Mouse (Mus musculus): ENCODE measurements around the gene Urad. TPM values are rescaled to one million over a fixed set of nuclear protein-coding genes. Genes with fewer than 3 reads are reported as not detected.

Urad gene
- polyA plus RNA-seq (2012; ENCODE audit: insufficient read depth, insufficient read length, low replicate concordance, missing spikeins): not detected in 2 replicates

DNA sequence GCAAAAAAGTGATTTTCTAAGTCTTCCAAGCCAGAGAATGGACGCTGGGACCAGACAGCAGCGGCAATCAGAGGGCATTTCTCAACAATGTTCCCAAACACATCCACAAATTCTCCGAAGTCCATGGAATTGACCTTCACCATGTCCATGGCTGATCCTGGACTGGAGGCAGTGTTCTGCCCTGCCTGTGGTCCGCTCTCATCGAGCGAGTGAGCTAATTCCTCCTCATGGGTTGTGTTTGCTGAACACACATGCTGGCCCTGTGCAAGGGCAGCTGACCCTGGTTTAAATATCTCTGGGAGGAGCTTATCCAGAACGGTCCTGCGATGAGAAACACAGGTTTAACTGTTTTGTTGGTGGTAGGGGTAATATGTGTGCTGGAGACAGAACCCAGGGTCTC lies at the start of gene Urad:
TSS of gene Urad (minus strand) at position 258 of the 400 bp plus-strand sequence.
- no peak within 1 kb of the TSS for H3K27ac ChIP-seq (ENCODE audit: insufficient read depth, low read depth, low read length)
- 81% methylated on average over 8 of the region's 8 CpGs for WGBS
- H3K4me3 ChIP-seq (ENCODE audit: insufficient read depth, low read depth, low read length): no peak within 1 kb of the TSS
- no peak for TF ChIP-seq CTCF (IDR thresholded peaks at IDR 0.05; ENCODE audit: insufficient read depth, low read depth, low read length)
- no peak for TF ChIP-seq POLR2A (IDR thresholded peaks at IDR 0.05; ENCODE audit: insufficient read depth, low read depth, low read length)
- H3K4me1 ChIP-seq (ENCODE audit: control insufficient read depth, insufficient read depth, low read length): no peaks in the 10 kb centered on the region

DNA sequence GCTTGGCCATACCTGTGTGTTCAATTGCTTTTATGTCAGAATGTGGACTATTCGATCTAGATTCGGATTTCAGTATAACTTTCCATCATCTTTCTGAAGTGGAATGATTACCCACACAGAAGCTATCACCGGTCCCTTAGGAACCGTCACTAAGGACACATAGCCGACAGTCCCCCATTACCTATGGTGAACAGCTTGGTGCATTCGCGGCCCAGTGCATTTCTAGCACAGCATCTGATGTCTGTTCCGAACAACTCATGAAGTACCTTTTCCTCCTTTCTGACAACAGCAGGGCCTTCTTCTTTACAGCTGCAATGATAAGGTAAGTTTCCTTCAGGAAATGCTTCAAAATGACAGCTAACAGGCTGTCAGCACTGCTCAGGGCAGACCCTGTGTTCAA lies 48.0 kb upstream of the Urad start:
- Histone ChIP-seq H3K4me1 (ENCODE audit: control insufficient read depth, insufficient read depth, low read length) (no peaks in the 10 kb centered on the region), H3K4me3 (ENCODE audit: insufficient read depth, low read depth, low read length) (no peak overlapping the region), H3K27ac (ENCODE audit: insufficient read depth, low read depth, low read length) (no peak overlapping the region)
- TF ChIP-seq POLR2A (IDR thresholded peaks at IDR 0.05; ENCODE audit: insufficient read depth, low read depth, low read length) (no peak), CTCF (IDR thresholded peaks at IDR 0.05; ENCODE audit: insufficient read depth, low read depth, low read length) (no peak)
- WGBS: 91% methylated on average over 8 of the region's 8 CpGs

DNA sequence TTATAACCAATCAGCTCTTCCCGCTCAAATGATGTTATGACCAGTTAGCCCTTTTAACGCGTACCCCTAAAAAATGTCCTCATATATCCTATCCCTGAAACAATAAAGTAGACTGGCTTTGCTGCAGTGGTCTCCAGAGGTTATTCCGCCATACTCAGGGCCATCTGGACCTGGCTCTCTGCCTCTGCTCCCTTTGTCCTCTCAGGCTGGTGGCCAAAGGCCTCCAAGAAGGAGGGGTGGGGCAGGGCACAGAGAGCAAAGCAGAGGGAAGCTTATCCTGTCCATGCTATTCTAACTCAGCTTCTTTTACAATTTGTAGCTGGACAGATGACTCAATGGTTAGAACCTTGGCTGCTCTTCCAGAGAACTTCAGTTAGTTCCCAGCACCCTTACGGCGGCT lies 46.0 kb upstream of the Urad start:
- 91% methylated on average over 6 of the region's 6 CpGs for WGBS
- H3K27ac ChIP-seq (ENCODE audit: insufficient read depth, low read depth, low read length): no peak overlapping the region
- H3K4me1 ChIP-seq (ENCODE audit: control insufficient read depth, insufficient read depth, low read length): no peaks in the 10 kb centered on the region
- no peak overlapping the region for H3K4me3 ChIP-seq (ENCODE audit: insufficient read depth, low read depth, low read length)
- TF ChIP-seq CTCF (IDR thresholded peaks at IDR 0.05; ENCODE audit: insufficient read depth, low read depth, low read length): no peak

DNA sequence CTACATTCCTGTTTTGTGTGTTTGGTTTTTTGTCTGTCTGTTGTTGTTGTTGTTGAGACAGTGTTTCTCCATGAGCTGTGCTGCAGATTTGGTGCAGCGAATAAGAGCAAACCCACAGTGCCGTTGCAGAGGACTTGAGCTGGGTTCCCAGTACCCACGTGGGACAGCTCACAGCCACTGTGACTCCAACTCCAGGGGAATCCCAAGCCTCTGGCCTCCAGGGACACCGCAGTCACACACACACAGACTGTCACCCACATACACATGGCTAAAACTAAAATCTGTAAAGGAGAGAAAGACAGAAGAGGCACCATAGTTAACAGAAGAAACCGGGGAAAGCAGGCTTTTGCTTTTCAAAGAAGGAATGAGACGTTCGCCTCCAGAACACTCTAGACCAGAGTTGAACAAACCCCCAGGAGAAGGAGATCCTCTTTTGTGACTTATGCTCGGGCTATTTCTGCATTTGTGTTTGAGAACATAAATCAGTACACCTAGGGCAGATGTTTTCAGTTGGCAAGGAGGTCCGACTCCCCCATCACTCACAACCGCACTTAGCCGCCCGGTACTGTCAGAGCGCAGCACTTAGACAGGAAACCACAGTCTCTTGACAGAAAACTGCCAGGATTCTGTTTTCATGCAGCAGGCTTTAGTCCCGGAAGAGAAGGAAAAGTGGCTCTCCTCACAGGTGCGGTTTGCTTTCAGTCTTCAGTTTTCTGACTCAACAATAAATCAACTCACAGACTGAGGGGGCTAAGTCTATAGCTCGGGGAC lies 43.9 kb upstream of the Urad start:
- TF ChIP-seq POLR2A (IDR thresholded peaks at IDR 0.05; ENCODE audit: insufficient read depth, low read depth, low read length): no peak
- TF ChIP-seq CTCF (IDR thresholded peaks at IDR 0.05; ENCODE audit: insufficient read depth, low read depth, low read length): no peak
- Histone ChIP-seq H3K4me1 (ENCODE audit: control insufficient read depth, insufficient read depth, low read length) (no peaks in the 10 kb centered on the region), H3K27ac (ENCODE audit: insufficient read depth, low read depth, low read length) (no peak overlapping the region), H3K4me3 (ENCODE audit: insufficient read depth, low read depth, low read length) (no peak overlapping the region)
- 76% methylated on average over 16 of the region's 16 CpGs for WGBS

DNA sequence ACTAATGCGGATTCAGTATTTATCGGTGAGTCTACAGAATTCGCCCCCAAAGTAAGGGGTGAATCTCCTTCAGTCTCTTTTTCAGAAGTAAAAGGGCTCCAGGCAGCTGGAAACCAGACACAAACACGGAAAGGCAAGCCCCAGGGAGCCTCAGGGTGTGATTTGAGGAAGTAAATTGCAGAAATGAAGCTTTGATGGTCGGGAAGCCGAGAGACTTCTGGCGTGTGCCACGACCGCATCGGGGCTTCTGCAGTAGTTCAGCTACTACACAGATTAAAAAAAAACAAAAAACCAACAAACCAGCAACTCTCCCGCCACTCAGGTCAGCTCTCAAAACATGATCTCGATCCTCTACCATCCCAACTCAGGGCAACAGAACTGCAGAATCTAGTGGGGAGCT lies 40.8 kb upstream of the Urad start:
- Histone ChIP-seq H3K4me3 (ENCODE audit: insufficient read depth, low read depth, low read length) (no peak overlapping the region), H3K4me1 (ENCODE audit: control insufficient read depth, insufficient read depth, low read length) (no peaks in the 10 kb centered on the region), H3K27ac (ENCODE audit: insufficient read depth, low read depth, low read length) (no peak overlapping the region)
- TF ChIP-seq POLR2A (IDR thresholded peaks at IDR 0.05; ENCODE audit: insufficient read depth, low read depth, low read length) (no peak), CTCF (IDR thresholded peaks at IDR 0.05; ENCODE audit: insufficient read depth, low read depth, low read length) (no peak)
- WGBS: 78% methylated on average over 12 of the region's 12 CpGs

DNA sequence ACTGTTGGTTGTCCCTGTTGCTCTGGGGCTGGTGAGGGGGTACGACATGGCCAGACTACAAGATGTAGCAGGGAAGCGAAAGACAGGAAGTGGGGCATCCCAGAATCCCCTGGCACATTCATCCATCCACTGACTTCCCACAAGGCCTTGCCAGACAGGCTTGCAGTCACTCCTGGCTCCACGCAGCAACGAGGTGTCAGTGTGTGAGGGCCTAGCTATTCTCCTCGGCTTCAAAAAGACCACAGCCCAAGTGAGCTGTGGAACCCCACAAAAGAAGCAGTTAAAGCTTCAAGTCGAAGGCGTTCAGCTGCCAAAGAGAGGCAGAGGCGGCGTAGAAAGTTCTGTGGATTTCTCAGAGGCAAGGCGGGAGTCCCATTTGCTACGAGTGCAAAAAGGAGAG lies 36.2 kb upstream of the Urad start:
- WGBS: 85% methylated on average over 11 of the region's 11 CpGs
- Histone ChIP-seq H3K27ac (ENCODE audit: insufficient read depth, low read depth, low read length) (no peak overlapping the region), H3K4me3 (ENCODE audit: insufficient read depth, low read depth, low read length) (no peak overlapping the region), H3K4me1 (ENCODE audit: control insufficient read depth, insufficient read depth, low read length) (no peaks in the 10 kb centered on the region)
- TF ChIP-seq CTCF (IDR thresholded peaks at IDR 0.05; ENCODE audit: insufficient read depth, low read depth, low read length): no peak
- TF ChIP-seq POLR2A (IDR thresholded peaks at IDR 0.05; ENCODE audit: insufficient read depth, low read depth, low read length): no peak

DNA sequence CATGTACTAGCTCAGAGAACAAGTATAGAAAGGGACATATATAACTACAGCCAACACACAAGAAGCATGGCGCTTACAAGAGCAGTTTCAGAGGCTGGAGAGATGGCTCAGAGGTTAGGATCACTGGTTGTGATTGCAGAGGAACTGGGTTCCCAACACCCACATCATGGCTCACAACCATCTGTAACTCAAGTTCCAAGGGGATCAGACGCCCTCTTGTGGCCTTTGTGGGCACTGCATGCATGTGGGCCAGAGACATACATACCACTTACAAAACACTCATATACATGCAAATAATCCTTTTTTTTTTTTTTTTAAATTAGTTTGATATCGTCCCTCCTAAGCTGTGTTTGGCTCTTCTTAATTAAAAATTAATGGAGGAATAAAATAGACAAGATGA lies 35.3 kb upstream of the Urad start:
- H3K4me1 ChIP-seq (ENCODE audit: control insufficient read depth, insufficient read depth, low read length): no peaks in the 10 kb centered on the region
- 48% methylated on average over 3 of the region's 3 CpGs for WGBS
- TF ChIP-seq POLR2A (IDR thresholded peaks at IDR 0.05; ENCODE audit: insufficient read depth, low read depth, low read length): no peak
- TF ChIP-seq CTCF (IDR thresholded peaks at IDR 0.05; ENCODE audit: insufficient read depth, low read depth, low read length): no peak
- H3K4me3 ChIP-seq (ENCODE audit: insufficient read depth, low read depth, low read length): no peak overlapping the region
- H3K27ac ChIP-seq (ENCODE audit: insufficient read depth, low read depth, low read length): no peak overlapping the region

DNA sequence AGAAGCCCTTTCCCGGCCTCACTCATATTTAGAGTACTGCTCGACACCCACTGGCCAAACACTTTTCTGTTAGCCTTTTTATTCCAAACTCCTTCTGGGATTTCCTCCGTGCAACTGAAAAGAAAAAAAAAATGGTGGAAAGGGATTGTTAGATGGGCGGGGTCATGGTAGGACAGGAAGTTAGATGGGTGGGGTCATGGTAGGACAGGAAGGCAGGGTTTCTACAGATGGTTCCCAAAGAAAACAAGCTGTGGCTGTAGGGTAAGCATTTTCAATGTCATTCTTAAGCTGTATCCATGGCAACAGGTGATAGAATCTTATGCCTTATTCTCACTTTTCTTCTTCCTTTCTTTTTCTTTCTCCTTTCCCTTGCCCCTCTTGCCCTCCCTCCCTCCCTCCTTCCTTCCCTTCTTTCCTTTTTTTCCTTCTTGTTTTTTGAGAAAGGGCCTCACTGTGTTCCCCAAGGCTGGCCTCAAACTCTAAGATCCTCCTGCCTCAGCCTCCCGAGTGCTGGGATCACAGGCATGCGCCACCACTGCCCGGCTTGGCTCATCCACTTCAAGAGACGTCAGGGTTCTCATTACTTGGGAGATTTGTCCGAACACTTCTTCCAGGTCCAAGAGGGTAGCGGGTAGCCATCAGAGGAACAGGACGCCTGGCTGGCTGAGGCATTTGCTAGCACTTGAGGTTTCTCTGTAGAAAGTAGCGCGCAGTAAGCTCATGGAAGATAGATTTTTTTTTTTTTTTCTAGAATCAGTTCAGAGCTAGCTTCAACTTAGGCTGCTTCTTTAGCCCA lies 34.2 kb upstream of the Urad start:
- H3K4me1 ChIP-seq (ENCODE audit: control insufficient read depth, insufficient read depth, low read length): no peaks in the 10 kb centered on the region
- H3K27ac ChIP-seq (ENCODE audit: insufficient read depth, low read depth, low read length): no peak overlapping the region
- TF ChIP-seq POLR2A (IDR thresholded peaks at IDR 0.05; ENCODE audit: insufficient read depth, low read depth, low read length): no peak
- no peak for TF ChIP-seq CTCF (IDR thresholded peaks at IDR 0.05; ENCODE audit: insufficient read depth, low read depth, low read length)
- no peak overlapping the region for H3K4me3 ChIP-seq (ENCODE audit: insufficient read depth, low read depth, low read length)
- 92% methylated on average over 13 of the region's 13 CpGs for WGBS

DNA sequence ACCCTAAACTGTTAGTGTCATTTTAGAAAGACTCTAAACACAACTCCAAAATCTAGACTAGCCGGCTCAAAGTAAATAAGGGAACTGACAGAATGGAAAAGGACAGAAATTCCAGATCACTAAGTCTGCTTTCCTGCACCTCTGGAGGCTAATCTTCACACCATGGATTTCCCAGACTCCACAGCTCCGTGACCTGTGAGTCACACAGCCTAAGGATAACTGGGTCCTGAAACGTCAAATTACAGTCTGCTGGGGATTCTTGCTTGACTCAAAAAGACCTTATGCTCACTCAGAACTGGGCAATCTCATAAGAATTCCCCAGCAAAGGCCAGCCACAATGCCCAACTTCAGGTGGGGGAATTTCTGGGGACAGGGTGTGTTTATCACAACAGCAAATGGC lies 33.5 kb upstream of the Urad start:
- no peaks in the 10 kb centered on the region for H3K4me1 ChIP-seq (ENCODE audit: control insufficient read depth, insufficient read depth, low read length)
- H3K27ac ChIP-seq (ENCODE audit: insufficient read depth, low read depth, low read length): no peak overlapping the region
- no peak overlapping the region for H3K4me3 ChIP-seq (ENCODE audit: insufficient read depth, low read depth, low read length)
- TF ChIP-seq POLR2A (IDR thresholded peaks at IDR 0.05; ENCODE audit: insufficient read depth, low read depth, low read length) (no peak), CTCF (IDR thresholded peaks at IDR 0.05; ENCODE audit: insufficient read depth, low read depth, low read length) (no peak)
- 79% methylated on average over 3 of the region's 3 CpGs for WGBS
